Mouse (Mus musculus): ENCODE data around the gene Il1rl1. TPM values are rescaled to one million over a fixed set of nuclear protein-coding genes. Genes with fewer than 3 reads are reported as not detected.

The Il1rl1 gene
- under 1 TPM; 0.43 to 0.97 TPM for total RNA-seq (2021)
- polyA plus RNA-seq (2012; rRNA removed) = 0.08 and 0.13 TPM in 2 replicates
- long read RNA-seq = 0 reads

DNA sequence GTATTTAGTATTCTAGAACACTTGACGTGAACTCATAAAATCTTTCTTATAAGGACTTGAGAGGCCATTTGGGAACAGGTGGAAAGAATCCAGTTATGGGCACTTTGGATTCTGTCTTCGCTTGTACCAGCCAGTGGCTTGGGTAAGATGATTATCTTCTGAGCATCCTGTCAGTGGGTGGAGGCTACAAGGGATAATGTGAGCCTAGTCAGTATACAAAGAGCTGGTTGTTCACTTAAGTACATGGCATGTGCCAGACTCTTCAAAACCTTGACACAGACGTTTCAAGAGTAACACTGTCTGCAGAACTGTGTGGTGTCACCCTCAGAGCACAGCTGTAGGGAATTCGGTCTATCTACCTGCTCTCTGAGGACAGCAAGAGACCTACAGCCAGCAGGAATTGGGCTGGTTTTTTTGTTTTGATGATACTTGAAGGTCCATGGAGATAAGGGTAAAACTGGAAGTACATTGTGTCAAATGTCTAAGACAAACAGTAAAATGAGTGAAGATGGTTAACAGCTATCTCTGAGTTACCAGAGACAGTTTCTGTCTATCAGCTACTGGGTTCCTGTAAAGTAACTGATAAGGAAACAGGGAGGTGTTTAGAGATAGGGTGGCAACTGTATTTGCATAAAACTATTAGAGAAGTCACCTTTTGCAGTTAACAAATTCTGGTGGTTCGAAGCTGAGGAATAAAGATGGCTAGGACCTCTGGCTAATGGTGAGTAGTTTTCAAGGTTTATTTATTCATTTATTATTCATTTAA, at the start of gene Il1rl1:
Gene Il1rl1, plus strand, starts transcription at position 661 of the 766 bp plus-strand sequence.
- DNase-seq = no peak

DNA sequence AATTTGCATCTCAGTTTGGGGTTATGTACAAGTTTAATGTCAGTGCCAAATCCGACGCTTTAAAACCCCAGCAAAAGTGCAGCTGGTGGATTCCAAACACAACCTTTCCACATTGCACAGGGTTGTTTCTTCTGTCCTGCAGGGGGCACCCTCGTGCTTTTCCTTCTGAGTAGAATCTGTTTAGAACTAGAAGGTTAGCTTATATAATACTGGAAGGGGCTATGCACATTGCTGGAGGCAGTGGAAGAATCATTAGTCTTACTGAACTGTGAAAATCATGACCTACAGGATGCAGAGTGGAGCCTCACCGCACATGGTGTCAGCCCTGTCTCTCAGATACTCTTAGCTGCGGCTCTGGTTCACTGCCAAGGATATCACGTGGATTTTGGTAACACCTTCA, 49.3 kb upstream of the Il1rl1 start:
- peak; percentile 33 for DNase-seq

DNA sequence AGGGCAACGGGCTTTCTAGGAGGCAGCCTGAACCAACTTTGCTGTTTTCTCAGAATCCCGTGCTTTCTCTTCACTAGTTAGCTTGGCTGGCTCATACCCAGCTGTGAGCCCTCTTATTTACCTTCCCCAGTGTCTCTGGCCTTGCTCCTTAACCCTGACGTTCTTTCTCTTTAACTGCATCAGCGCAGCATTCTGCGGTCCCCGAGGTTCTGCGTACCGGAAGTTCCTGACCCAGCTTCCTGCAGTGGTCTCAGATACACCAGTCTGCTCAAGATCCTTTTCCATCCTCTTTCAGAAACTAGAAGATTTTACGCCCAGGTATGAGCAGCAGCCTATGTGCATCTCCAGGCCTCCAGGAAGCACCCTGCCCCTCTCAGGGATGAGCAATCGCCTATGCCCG, 48.4 kb upstream of the Il1rl1 start:
- DNase-seq = no peak

- DNase-seq = no peak
These were observed 46.5 kb upstream of the Il1rl1 start for GRCm38 (mm10) chr1:40382841-40383240.

GRCm38 (mm10) chr1:40384931-40385545, 44.3 kb upstream of the Il1rl1 start:
- DNase-seq = no peak

GRCm38 (mm10) chr1:40391374-40391773, 38.0 kb upstream of the Il1rl1 start:
- DNase-seq = no peak

GRCm38 (mm10) chr1:40392535-40392934, 36.8 kb upstream of the Il1rl1 start:
- DNase-seq = no peak

GRCm38 (mm10) chr1:40393214-40393613, 36.2 kb upstream of the Il1rl1 start:
- peak; percentile 28 for DNase-seq

- DNase-seq = no peak
These were observed 29.7 kb upstream of the Il1rl1 start for GRCm38 (mm10) chr1:40399639-40400038.

GRCm38 (mm10) chr1:40404682-40405081, 24.7 kb upstream of the Il1rl1 start:
- DNase-seq = no peak

DNA sequence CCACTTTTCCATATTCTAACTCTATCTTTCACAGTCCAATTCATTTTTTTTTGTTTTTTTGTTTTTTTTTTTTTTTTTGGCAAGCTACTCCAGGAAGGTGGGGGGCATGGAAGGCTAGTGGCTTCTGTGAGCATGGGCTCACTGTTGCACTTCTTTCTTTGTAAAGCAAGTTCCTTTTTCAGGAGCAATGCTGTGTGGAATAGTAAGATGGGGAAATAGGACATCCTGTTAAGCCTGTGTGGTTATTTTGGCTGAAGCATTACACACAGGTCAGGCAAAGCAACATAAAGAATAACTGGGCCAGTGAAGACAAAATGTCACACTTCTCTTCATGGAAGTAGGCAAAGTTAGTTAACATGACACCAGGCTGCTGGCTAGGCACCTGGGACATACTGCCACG, 19.5 kb upstream of the Il1rl1 start:
- no peak for DNase-seq

DNA sequence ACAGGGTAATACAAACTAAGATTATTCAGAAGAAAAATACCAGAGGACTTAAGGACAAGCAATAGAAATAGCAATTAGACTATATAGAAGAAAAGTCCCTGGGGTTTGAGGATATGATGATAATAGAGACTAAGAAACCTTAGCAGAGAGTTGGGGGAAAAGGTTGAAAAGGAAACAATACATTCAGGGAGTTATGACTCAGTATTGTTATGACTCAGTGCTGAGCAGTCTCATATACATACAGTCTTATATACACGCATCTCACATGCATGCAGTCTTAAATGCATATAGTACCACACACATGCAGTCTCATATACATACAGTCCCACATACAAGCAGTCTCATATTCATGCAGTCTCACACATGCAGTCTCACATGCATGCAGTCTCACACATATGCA, 16.3 kb upstream of the Il1rl1 start:
- DNase-seq = no peak

GRCm38 (mm10) chr1:40414276-40414675, 15.1 kb upstream of the Il1rl1 start:
- no peak for DNase-seq

GRCm38 (mm10) chr1:40414863-40415656, 14.3 kb upstream of the Il1rl1 start:
- DNase-seq = no peak

DNA sequence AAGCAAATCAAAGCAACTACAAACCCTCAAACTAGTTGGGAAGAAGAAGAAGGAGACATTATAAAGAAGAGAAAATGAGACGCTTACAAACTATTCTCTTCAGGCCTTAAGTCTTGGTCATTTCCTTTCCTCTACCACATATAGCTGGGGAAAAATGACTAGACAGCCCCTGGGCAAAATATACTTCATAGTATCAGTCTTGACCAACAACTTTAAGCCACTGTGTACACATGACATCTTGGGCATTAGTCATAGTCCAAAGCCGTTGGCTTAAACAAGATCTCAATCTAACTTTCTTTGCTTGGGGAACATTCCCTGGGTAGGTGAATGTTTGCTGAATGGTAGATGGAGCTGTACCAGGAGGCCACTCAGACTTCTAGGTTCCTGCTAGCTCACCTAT, 12.3 kb upstream of the Il1rl1 start:
- no peak for DNase-seq

GRCm38 (mm10) chr1:40418512-40418911, 10.9 kb upstream of the Il1rl1 start:
- DNase-seq = no peak

GRCm38 (mm10) chr1:40423892-40424291, 5.5 kb upstream of the Il1rl1 start:
- DNase-seq = no peak

GRCm38 (mm10) chr1:40427270-40427669, 2.1 kb upstream of the Il1rl1 start:
- no peak for DNase-seq

DNA sequence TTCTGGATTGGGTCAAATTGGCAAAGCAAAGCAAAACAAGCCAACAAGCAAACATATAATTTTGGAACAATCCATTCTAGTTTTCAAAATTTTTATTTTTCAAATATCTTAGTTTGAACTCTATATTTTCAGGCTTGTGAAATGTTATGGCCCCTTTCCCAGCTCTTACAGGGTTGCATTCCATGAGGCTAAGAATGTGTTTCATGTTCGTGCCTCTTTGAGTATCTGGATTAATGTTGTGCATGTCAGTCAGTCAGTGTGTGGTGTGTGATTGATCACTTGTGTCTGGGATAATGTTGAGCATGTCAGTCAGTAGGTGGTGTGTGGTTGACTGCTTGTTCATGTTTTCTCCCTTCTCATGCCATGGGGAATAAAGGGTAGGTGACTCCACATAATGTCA, 1.5 kb upstream of the Il1rl1 start:
- DNase-seq = no peak

DNA sequence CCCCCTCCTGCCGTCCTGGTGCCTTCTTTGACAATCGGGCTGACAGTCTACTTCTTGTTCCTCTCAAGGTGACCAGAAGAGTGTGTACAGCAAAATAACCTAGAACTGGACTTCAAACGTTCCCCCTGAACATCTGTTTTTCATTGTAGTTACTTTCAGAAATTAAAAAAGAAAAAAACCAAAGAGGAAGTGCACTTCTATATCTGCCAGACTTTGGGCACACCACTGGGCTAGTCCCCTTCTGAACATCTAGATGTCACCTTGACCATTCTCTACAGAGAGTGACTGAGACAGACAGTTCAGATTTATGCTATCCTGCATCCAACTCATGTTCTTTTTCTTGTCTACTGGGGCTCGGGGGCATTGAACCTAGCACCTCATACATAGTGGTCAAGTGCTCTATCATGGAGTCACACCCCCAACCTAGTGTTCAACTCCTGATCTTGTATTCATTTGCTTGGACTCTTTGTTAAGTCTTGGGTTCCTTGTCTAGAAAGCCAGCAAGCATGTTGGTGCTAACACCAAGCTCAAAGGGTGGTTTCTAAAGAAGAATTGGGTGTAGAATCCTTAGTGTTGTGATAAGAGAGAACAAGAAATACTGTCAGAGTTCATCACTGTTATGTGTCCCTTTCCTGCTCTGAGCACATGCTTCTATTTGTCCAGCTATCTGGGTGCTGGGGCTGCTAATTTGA, 919 bp downstream of the Il1rl1 start:
- no peak for DNase-seq

DNA sequence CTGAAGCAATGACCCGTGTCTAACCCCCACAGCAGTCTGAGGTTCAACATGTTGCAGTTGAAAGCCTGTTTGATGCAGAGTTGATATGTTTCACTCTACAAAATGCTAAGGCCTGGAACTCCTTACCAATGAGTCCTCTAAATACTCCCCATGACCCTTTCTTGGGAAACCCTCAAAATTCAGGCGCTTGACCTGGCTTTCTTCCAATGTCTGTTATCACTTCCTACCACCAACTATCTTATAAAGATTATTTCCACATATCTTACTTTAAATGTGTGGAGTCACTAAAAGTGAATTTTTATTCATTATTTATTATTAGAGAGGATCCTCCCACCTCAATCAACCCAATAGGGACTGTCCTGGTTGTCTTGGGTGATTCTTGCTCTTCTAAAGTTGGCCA, 2.8 kb downstream of the Il1rl1 start:
- no peak for DNase-seq

DNA sequence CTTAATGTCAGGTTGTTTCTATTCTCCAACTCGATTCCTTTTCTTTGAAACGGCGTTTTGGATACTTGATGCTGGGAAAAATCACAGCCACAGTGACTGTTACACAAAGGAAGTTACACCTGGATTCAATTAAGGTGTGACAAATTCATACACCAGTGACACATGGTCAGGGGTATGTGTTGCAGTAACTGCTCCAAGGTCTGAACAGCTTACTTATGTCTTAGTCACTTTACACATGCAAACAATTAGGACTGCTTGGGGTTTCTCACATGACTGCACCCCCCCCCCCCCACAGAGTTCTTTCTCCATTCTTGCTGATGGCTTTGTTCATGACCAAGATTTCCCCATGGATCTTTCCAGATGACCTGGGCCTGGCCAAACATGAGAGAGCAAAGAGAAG, 6.6 kb downstream of the Il1rl1 start:
- no peak for DNase-seq
